Mouse (Mus musculus) lung, adult 2 months (tissue): ENCODE measurements at regions not wholly inside any gene's neighbourhood (a gene's known extent, or its start where the extent isn't known, plus 50 kb on each side); places are given as distances from the start of the nearest gene placed in this dataset.
A peak's percentile ranks its signal among the peaks of the same experiment; 100 is the strongest.
"Not testable (repeated sequence)": the region's sequence is repeated elsewhere in the genome, so short reads cannot be mapped to it uniquely, and the experiment has no call there.

ENCODE experiments used
- DNase-seq: peaks from one replicate; pipeline ENCODE4 v3.0.0; 2022
- H3K4me1 ChIP-seq: fragments of 200-500 bp; 2 replicates; pipeline ENCODE4 v1.6.1; 2011; ENCODE audit warnings: low read length; ENCODE audit not compliant: control insufficient read depth, insufficient read depth
- H3K4me3 ChIP-seq: fragments of 200-500 bp; replicated peaks from 2 replicates; pipeline ENCODE3; 2011; ENCODE audit warnings: low read depth, mild to moderate bottlenecking, control low read depth, low read length; ENCODE audit errors: extremely low read depth
- CTCF ChIP-seq: fragments of 200-500 bp; IDR thresholded peaks from 2 replicates; pipeline ENCODE4 v1.5.1; 2011; ENCODE audit warnings: mild to moderate bottlenecking, low read length, control low read depth; ENCODE audit not compliant: insufficient read depth
- POLR2A ChIP-seq: fragments of 200-500 bp; IDR thresholded peaks from 2 replicates; pipeline ENCODE4 v1.6.1; 2011; ENCODE audit warnings: low read depth, mild to moderate bottlenecking, control low read depth, low read length, borderline replicate concordance; ENCODE audit errors: extremely low read depth
- whole genome bisulfite sequencing: fragments of 180-500 bp; shearing (Covaris S2); methylation state at CpG from one replicate; pipeline ENCODE4 v1.1.7; 2018; 5-methylcytosine and 5-hydroxymethylcytosine counted together

DNA sequence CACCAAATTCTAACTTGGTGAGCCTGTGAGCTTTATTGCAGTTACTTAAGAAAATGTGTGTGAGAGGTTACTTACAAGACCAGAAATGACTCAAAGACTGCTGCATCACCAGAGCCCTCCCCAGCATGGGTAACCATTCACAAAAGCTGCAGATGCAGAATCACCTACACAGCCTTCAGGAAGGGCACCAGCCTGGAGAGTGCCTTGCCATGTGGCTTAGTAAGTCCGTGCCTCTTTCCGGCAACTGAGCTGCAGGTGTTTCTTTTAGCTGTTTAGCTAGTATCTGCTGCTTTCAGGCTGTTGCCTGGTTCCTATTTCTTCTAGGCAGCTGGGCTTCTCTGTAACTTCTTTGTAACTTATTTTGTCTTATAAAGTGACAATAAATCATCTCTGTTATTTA lies 213.2 kb upstream of the Stxbp6 start:
- no peak for DNase-seq
- H3K4me1 ChIP-seq, result no peaks in the 10 kb centered on the region
- TF ChIP-seq CTCF (no peak), POLR2A (no peak)
- 57% methylated on average over 2 of the region's 2 CpGs for WGBS
- H3K4me3 ChIP-seq, result no peak overlapping the region

GRCm38 (mm10) chr12:45256309-45256708 lies 181.8 kb upstream of the Stxbp6 start:
- no peak overlapping the region for H3K4me3 ChIP-seq
- 86% methylated on average over 5 of the region's 5 CpGs for WGBS
- no peaks in the 10 kb centered on the region for H3K4me1 ChIP-seq
- DNase-seq, result no peak
- TF ChIP-seq POLR2A (no peak), CTCF (no peak)

- no peak for TF ChIP-seq POLR2A
- TF ChIP-seq CTCF, result no peak
- no peak for DNase-seq
- Histone ChIP-seq H3K4me1 (no peaks in the 10 kb centered on the region), H3K4me3 (no peak overlapping the region)
- 79% methylated on average over 1 of the region's 1 CpGs for WGBS
Observed at GRCm38 (mm10) chr12:45211131-45211530, 136.6 kb upstream of the Stxbp6 start.

DNA sequence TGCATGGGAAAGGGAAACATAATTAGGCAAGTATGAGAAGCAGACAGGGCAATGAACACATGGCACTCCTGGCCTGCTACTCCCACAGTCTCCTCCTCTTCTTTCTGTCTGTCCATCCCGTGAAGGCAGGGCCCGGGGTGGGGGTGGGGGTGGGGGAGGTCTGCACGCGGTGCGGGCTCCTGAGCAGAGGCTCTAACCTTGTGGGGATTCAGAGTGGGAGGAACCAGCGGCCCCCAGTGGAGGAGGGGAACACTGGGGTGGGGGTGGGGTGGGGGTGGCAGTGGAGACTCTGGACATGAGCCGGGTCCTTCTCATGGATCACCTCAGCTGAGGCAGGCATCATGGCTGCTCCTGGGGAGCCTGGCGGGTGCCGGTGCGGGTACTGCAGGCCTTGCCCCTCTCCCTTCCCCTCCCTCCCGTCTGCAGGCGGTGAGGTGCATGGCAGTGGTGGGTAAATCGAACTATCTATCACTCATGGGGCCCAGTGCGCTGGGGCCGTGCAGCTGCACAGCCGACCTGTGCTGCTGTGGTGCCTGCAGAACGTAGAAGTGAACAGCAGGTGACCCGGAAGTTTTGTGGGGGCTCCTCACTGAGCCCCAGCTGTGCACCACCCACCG lies 120.9 kb upstream of the Stxbp6 start:
- H3K4me1 ChIP-seq, result no peaks in the 10 kb centered on the region
- no peak overlapping the region for H3K4me3 ChIP-seq
- WGBS, result 52% methylated on average over 16 of the region's 19 CpGs
- DNase-seq, result no peak
- TF ChIP-seq CTCF, result no peak
- TF ChIP-seq POLR2A, result no peak

- Histone ChIP-seq H3K4me1 (no peaks in the 10 kb centered on the region), H3K4me3 (no peak overlapping the region)
- DNase-seq, result no peak
- 10% methylated on average over 6 of the region's 6 CpGs for WGBS
- no peak for TF ChIP-seq POLR2A
- TF ChIP-seq CTCF, result peak; percentile 42; the same call in 1 of the 2 replicates
Observed at GRCm38 (mm10) chr12:45187149-45187548, 112.6 kb upstream of the Stxbp6 start.

DNA sequence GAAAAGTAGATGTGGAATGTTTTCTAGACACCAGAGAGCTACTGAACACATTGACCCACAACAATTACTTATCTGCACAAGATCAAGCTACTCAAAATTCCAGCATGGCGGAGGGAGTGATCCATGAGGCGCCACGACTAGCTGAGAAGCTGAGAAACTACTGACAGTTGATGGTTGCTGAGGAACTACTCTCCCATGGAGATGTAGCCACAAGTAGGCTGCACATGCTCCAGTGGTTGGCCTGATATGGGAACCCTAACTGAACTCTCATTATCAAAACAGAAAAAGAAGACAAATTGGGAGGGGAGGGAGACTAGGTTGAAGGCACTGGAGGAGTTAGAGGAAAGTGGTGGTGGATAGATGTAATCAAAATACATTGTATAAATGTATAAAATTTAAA lies 110.0 kb upstream of the Stxbp6 start:
- WGBS, result 72% methylated on average over 3 of the region's 3 CpGs
- TF ChIP-seq CTCF (no peak), POLR2A (no peak)
- Histone ChIP-seq H3K4me1 (no peaks in the 10 kb centered on the region), H3K4me3 (no peak overlapping the region)
- DNase-seq, result no peak

DNA sequence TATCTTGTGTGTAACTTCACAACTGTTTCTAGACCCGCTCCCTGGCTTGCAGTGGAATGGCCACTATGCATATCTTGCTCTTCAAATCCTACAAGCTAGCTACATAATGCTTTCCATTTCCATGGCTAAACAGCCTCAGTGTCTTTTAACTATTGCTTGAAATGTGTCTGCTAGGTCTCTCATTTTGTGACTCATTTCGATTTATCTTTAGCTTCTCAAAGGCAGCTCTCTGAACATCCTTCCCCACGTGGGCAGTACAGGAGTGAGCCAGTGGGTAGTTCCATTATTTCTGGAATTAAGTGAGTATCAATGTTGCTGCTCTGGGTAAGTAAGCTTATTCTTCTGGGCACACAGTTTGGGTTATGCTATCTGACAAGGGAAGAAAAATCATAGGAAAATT lies 102.9 kb upstream of the Stxbp6 start:
- Histone ChIP-seq H3K4me1 (no peaks in the 10 kb centered on the region), H3K4me3 (no peak overlapping the region)
- TF ChIP-seq POLR2A (no peak), CTCF (no peak)
- WGBS, result 80% methylated on average over 3 of the region's 3 CpGs
- no peak for DNase-seq

DNA sequence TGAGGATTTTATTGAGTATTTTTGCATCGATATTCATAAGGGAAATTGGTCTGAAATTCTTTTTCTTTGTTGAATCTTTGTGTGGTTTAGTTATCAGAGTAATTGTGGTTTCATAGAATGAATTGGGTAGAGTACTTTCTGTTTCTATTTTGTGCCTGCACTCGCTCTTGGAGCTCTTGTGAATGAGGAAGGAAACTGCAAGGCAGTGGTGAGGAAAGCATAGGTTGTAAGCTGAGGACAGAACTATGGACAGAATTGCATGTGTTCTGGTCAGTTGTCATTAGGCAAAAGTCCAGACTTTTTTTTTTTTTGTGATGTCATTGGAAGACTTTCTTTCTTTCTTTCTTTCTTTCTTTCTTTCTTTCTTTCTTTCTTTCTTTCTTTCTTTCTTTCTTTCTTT lies 100.8 kb upstream of the Stxbp6 start:
- H3K4me3 ChIP-seq, H3K4me1 ChIP-seq, DNase-seq: not testable (repeated sequence)
- 76% methylated on average over 2 of the region's 2 CpGs for WGBS

GRCm38 (mm10) chr12:45171927-45172642 lies 97.6 kb upstream of the Stxbp6 start:
- Histone ChIP-seq H3K4me1 (no peaks in the 10 kb centered on the region), H3K4me3 (no peak overlapping the region)
- peak; percentile 56 for DNase-seq
- 38% methylated on average over 8 of the region's 8 CpGs for WGBS
- TF ChIP-seq CTCF (peak; percentile 32; the same call in 1 of the 2 replicates), POLR2A (no peak)

DNA sequence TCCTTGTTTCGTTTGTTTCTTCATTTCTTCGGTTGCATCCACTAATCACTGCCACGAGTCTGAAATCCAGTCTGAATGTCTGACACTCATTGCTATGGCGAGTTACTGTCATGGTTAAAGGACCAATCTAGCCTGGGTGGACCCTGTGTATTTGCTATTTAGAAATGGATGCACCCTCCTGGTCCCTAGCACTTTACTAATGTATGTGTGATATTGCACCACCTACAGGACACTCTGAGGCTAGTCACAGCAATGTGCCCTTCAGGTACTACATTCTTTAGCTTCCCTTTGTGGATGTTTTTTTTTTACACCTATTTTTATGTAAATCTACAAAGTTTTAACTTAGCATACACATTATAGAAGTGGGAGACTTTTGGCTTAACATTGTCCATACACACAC lies 87.5 kb upstream of the Stxbp6 start:
- WGBS, result 71% methylated on average over 4 of the region's 4 CpGs
- no peak for TF ChIP-seq POLR2A
- TF ChIP-seq CTCF, result peak; percentile 38; the same call in 1 of the 2 replicates
- Histone ChIP-seq H3K4me1 (no peaks in the 10 kb centered on the region), H3K4me3 (no peak overlapping the region)
- peak; percentile 4 for DNase-seq

- H3K4me3 ChIP-seq, H3K4me1 ChIP-seq, DNase-seq: not testable (repeated sequence)
- 77% methylated on average over 5 of the region's 5 CpGs for WGBS
Observed at GRCm38 (mm10) chr12:45161581-45161980, 87.1 kb upstream of the Stxbp6 start.
